Mouse (Mus musculus) neural tube, embryonic 14.5 days (tissue): ENCODE data around the gene Sh2d2a. TPM values are rescaled to one million over a fixed set of nuclear protein-coding genes. Genes with fewer than 3 reads are reported as not detected.
"Not testable (repeated sequence)": the region's sequence is repeated elsewhere in the genome, so short reads cannot be mapped to it uniquely, and the experiment has no call there.

Source experiments
- ATAC-seq: fragments of 200-750 bp; cut with Nextera tagmentation; 2 replicates; pipeline ENCODE4 v1.8.0; 2017; ENCODE audit warnings: low read depth, mild to moderate bottlenecking, moderate TSS enrichment, moderate library complexity
- H3K27ac ChIP-seq: fragments of 300-500 bp; sonication (generic); 2 replicates; pipeline ENCODE4 v1.5.1; 2014; ENCODE audit warnings: low read depth, mild to moderate bottlenecking, control low read depth, low read length, moderate library complexity, mixed read lengths
- H3K27me3 ChIP-seq: fragments of 300-500 bp; sonication (generic); 2 replicates; pipeline ENCODE4 v1.6.1; 2014; ENCODE audit warnings: low read length; ENCODE audit not compliant: control insufficient read depth, insufficient read depth
- H3K36me3 ChIP-seq: fragments of 300-500 bp; sonication (generic); 2 replicates; pipeline ENCODE4 v1.6.1; 2014; ENCODE audit warnings: low read length, mixed read lengths; ENCODE audit not compliant: control insufficient read depth, insufficient read depth
- H3K4me1 ChIP-seq: fragments of 300-500 bp; sonication (generic); 2 replicates; pipeline ENCODE4 v1.6.1; 2014; ENCODE audit warnings: low read length; ENCODE audit not compliant: control insufficient read depth, insufficient read depth
- H3K4me2 ChIP-seq: fragments of 300-500 bp; sonication (generic); 2 replicates; pipeline ENCODE4 v1.6.1; 2014; ENCODE audit warnings: mild to moderate bottlenecking, low read depth, low read length, control low read depth
- H3K4me3 ChIP-seq: fragments of 300-500 bp; sonication (generic); 2 replicates; pipeline ENCODE4 v1.5.1; 2014; ENCODE audit warnings: low read depth, low read length, control low read depth, mixed read lengths
- H3K9ac ChIP-seq: fragments of 300-500 bp; sonication (generic); replicated peaks from 2 replicates; pipeline ENCODE4 v1.6.1; 2014; ENCODE audit warnings: low read depth, mild to moderate bottlenecking, control low read depth, low read length, mixed read lengths
- H3K9me3 ChIP-seq: fragments of 300-500 bp; sonication (generic); 2 replicates; pipeline ENCODE4 v1.6.1; 2016; ENCODE audit warnings: low read length; ENCODE audit not compliant: control insufficient read depth
- WGBS: fragments of 180-500 bp; shearing (Covaris S2); extraction: QIAGEN DNeasy Blood & Tissue Kit; methylation state at CpG from one replicate; pipeline ENCODE4 v1.1.7; 2014; 5-methylcytosine and 5-hydroxymethylcytosine counted together
- polyA plus RNA-seq: library from polyadenylated mRNA; unstranded; fragments of >200 nt; fragmentation: Nextera tagmentation; extraction: Ambion mirVana; gene quantifications from 2 replicates; pipeline ENCODE4 v1.2.1, GENCODE M21; 2014

Sh2d2a gene
- polyA plus RNA-seq, 1 experiment from 2014 or later = not detected

DNA sequence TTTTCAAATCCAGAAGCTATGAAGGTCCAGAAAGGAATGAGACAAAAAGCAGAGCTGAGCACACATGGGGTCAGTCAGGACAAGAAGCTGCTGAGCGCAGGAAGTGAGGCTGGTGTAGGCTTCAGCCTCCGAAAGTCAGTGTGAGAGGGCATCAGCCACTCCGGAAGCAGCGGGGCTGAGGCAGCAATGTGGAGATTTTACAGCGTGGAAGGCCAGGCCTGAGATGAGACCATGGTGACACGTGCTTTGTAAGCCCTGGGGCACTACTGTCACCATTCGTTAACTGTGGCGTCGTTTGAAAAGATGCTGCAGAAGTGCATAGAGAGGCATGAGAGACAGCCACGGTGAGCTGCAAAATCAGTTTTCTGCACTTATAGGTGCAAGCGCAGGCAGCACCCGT is 28.3 kb upstream of the Sh2d2a start:
- Histone ChIP-seq H3K9ac (no peak overlapping the region), H3K4me2 (no peak overlapping the region), H3K36me3 (no peaks in the 10 kb centered on the region), H3K4me3 (no peak overlapping the region), H3K27me3 (no peaks in the 10 kb centered on the region), H3K27ac (no peak overlapping the region), H3K4me1 (no peaks in the 10 kb centered on the region), H3K9me3 (no peaks in the 10 kb centered on the region)
- no peak for ATAC-seq
- WGBS = 43% methylated on average over 12 of the region's 12 CpGs

DNA sequence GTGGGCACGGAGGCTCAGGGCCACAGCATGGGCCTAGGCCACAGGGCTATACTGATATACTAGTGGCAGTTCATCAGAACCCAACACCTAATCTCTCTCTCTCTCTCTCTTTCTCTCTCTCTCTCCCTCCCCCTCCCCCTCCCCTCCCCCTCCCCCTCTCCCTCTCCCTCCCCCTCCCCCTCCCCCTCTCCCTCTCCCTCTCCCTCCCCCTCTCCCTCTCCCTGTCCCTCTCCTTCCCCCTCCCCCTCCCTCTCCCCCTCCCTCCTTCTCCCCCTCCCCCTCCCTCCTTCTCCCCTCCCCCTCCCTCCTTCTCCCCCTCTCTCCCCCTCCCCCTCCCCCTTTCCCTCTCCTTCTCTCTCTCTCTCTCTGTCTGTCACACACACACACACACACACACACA is 22.3 kb upstream of the Sh2d2a start, which contains the start of gene Pear1:
Pear1 (minus strand) TSS at position 101 of the 400 bp plus-strand sequence.
- ATAC-seq, H3K9me3 ChIP-seq, H3K36me3 ChIP-seq, H3K27me3 ChIP-seq, H3K4me2 ChIP-seq, H3K9ac ChIP-seq, H3K4me1 ChIP-seq, H3K27ac ChIP-seq, H3K4me3 ChIP-seq: not testable (repeated sequence)
- 87% methylated on average over 1 of the region's 1 CpGs for WGBS

DNA sequence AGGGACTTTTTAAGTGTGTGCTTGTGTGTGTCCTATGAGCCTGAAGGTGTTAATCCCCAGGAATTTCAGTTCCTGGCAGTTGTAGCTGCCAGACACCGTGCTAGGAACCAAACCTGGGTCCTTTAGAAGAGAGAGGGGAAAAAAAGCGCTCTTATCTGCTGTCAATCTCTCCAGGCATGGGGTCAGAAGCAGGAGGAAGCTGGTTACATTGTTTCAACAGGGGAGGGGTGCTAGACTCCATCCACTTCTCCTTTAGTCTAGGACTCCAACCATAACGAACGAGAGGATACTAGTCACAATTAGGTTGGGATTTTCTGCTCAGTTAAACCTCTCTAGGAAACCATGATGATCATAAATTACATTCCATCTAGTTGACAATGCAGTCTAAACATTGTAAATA is 18.1 kb upstream of the Sh2d2a start:
- Histone ChIP-seq H3K9me3 (no peaks in the 10 kb centered on the region), H3K27ac (no peak overlapping the region), H3K4me1 (no peaks in the 10 kb centered on the region), H3K4me3 (no peak overlapping the region), H3K36me3 (no peaks in the 10 kb centered on the region), H3K9ac (no peak overlapping the region), H3K4me2 (no peak overlapping the region), H3K27me3 (no peaks in the 10 kb centered on the region)
- 33% methylated on average over 4 of the region's 4 CpGs for WGBS
- no peak for ATAC-seq

DNA sequence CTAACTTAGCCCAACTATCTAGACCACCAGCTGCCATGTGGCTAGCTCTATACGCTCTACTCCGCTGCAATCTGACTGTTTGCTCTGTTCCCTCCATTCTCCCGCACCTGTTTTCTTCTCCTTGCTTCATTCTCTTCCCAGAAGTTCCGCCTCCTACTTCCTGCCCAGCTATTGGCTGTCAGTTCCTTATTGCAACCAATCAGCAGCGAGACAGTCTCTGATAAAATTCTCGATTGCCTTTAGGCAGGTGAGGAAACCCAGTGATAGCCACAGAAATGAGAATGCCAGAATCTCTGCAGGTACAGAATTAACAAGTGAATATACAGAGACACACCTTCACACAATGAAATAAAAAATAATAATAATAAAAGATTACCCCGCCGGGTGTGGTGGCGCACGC is 17.5 kb upstream of the Sh2d2a start:
- no peak for ATAC-seq
- H3K36me3 ChIP-seq = no peaks in the 10 kb centered on the region
- no peaks in the 10 kb centered on the region for H3K9me3 ChIP-seq
- WGBS = 55% methylated on average over 10 of the region's 10 CpGs
- no peak overlapping the region for H3K27ac ChIP-seq
- H3K27me3 ChIP-seq = no peaks in the 10 kb centered on the region
- H3K4me2 ChIP-seq = no peak overlapping the region
- no peaks in the 10 kb centered on the region for H3K4me1 ChIP-seq
- no peak overlapping the region for H3K4me3 ChIP-seq
- no peak overlapping the region for H3K9ac ChIP-seq

DNA sequence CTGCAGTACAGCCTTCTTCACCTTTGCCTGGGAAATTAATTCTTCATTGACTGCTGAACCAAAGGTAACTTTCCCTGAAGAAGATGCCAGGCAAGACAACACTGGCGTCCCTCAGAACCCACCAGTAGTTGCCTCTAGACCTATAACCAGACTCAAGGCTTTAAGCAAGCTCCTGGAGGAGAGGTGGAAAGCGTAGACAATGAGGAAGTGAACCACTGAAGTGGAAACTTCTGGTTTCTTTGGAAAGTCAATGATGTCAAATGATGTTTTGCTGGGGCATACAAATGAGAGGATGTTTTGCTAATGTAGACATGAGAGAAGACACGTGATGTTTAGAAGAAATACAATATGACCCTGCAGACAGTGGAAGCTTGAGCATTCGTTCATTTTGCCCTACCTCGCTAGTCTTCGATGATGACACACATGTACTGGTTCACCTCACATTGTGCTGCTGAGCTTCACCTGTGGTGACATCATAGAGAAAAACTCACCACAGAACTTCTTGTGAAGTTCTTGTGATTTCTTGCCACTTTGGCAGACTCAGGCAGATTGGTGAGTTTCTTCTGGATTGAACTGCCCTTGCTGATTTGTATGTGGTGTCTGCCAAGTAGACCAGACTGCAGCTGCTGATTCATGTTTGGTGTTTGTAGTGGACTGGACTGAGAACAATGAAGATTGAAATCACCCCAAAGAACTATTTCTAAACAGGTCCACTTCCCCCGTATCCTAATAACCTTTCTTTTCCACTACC is 14.3 kb upstream of the Sh2d2a start:
- WGBS = 88% methylated on average over 7 of the region's 7 CpGs
- Histone ChIP-seq H3K36me3 (no peaks in the 10 kb centered on the region), H3K27ac (no peak overlapping the region), H3K9ac (no peak overlapping the region), H3K4me2 (no peak overlapping the region), H3K4me1 (no peaks in the 10 kb centered on the region), H3K4me3 (no peak overlapping the region), H3K27me3 (no peaks in the 10 kb centered on the region), H3K9me3 (no peaks in the 10 kb centered on the region)
- no peak for ATAC-seq

DNA sequence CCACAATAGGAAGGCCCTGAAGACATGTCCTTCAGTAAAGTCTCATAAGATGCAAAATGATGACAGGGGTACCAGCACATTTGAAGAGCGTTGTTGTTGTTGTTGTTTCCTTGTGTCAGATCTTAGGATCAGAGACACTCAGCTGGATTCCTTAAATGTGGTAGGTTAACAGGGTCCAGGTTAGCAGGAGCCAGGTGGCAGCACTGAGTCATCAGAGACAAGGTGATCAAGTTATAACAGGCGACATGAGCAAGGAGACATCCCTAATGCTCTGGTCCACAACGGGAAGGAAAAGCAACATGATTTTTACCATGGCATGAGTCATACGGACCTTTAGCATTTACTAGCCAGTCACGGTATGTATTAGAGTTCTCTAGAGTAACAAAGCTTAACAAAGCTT is 13.1 kb upstream of the Sh2d2a start:
- Histone ChIP-seq H3K27ac (no peak overlapping the region), H3K4me1 (no peaks in the 10 kb centered on the region), H3K27me3 (no peaks in the 10 kb centered on the region), H3K36me3 (no peaks in the 10 kb centered on the region), H3K9ac (no peak overlapping the region), H3K4me2 (no peak overlapping the region), H3K9me3 (no peaks in the 10 kb centered on the region), H3K4me3 (no peak overlapping the region)
- ATAC-seq = no peak
- WGBS = 66% methylated on average over 5 of the region's 5 CpGs

DNA sequence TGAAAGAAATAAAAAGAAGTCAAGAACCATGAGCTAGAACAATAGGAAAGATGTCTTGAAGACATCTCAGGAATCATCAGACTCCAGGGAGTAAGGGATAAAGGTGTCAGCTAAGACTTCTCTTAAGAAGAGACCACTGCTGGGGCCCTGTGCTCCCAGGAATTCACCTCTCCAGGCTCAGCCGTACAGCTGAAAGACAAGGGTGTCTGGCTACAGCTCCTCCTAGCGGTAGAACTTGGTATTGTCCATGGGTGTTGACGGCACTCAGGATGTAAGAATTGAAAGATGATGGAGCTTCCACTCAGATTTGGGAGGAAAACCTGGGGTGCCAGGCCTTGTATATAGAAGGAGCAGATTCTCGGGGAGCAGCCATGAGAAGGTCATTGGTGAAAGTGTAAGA is 7.9 kb upstream of the Sh2d2a start:
- no peaks in the 10 kb centered on the region for H3K27me3 ChIP-seq
- H3K4me2 ChIP-seq = no peak overlapping the region
- no peak overlapping the region for H3K9ac ChIP-seq
- no peaks in the 10 kb centered on the region for H3K9me3 ChIP-seq
- H3K4me3 ChIP-seq = no peak overlapping the region
- ATAC-seq = no peak
- H3K4me1 ChIP-seq = no peaks in the 10 kb centered on the region
- H3K36me3 ChIP-seq = no peaks in the 10 kb centered on the region
- WGBS = 0% methylated on average over 4 of the region's 4 CpGs
- H3K27ac ChIP-seq = no peak overlapping the region

DNA sequence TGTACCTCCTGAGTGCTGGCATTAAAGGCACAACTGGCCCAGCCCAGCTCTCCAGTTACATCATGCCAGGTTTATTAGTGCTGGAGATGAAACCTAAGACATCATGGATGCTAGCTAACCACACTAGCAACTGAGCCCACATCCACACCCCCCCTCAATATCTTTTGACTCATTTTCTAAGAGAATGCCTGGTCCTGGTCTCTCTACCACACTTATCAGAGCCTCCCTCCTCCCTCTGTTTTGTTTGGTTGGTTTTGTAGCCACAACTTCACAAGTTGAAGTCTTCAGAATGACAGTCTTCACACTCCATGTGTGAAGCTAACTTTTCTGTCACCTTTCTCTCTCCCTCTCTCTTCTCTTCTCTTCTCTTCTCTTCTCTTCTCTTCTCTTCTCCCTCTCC is 5.7 kb upstream of the Sh2d2a start:
- Histone ChIP-seq H3K9me3 (no peaks in the 10 kb centered on the region), H3K36me3 (no peaks in the 10 kb centered on the region), H3K4me3 (no peak overlapping the region), H3K9ac (no peak overlapping the region), H3K27ac (no peak overlapping the region), H3K4me1 (no peaks in the 10 kb centered on the region), H3K4me2 (no peak overlapping the region), H3K27me3 (no peaks in the 10 kb centered on the region)
- no peak for ATAC-seq

DNA sequence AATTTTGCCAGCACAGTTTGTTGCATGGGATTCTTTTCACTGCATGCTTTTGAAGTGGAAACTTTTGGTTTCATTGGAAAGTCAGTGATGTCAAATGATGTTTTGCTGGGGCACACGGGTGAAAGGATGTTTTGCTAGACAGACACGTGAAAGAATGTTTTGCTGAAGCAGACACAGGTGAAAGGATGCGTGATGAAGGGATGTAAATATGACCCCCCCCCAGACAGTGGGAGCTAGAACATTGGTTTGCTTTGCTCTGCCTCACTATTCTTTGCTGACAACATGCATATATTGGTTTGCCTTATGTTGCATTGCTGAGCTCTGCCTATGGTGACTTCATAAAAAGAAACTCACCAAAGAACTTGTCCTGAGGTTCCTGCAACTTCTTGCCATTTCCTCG is 1.6 kb upstream of the Sh2d2a start:
- Histone ChIP-seq H3K27ac (no peak overlapping the region), H3K4me2 (no peak overlapping the region), H3K4me3 (no peak overlapping the region), H3K4me1 (no peaks in the 10 kb centered on the region), H3K36me3 (no peaks in the 10 kb centered on the region), H3K27me3 (no peaks in the 10 kb centered on the region), H3K9me3 (no peaks in the 10 kb centered on the region), H3K9ac (no peak overlapping the region)
- 88% methylated on average over 4 of the region's 4 CpGs for WGBS
- ATAC-seq = no peak
